Mouse (Mus musculus) lung, postnatal 4 days (tissue): ENCODE data around the gene Enam.
"Not testable (repeated sequence)": the region's sequence is repeated elsewhere in the genome, so short reads cannot be mapped to it uniquely, and the experiment has no call there.

Experiments
- DNase-seq, 2 experiments: peaks; one replicate each; pipeline ENCODE4 v3.0.0; 2021

Gene Enam

GRCm38 (mm10) chr5:88487675-88488074, at the start of gene Enam:
Enam (plus strand) TSS chr5:88487975.
- DNase-seq: no peak

- DNase-seq: no peak
Measured at GRCm38 (mm10) chr5:88455691-88456090, 32.1 kb upstream of the Enam start, which contains the start of gene Ambn. Ambn (plus strand) TSS chr5:88455991.

GRCm38 (mm10) chr5:88467471-88467870, 20.3 kb upstream of the Enam start:
- no peak for DNase-seq

- no peak for DNase-seq
Measured at GRCm38 (mm10) chr5:88468807-88469704, 18.7 kb upstream of the Enam start.

GRCm38 (mm10) chr5:88489004-88489403, 1.2 kb downstream of the Enam start:
- DNase-seq: no peak

GRCm38 (mm10) chr5:88491111-88491510, 3.3 kb downstream of the Enam start:
- DNase-seq: no peak

- no peak for DNase-seq
Measured at GRCm38 (mm10) chr5:88499781-88500180, 12.0 kb downstream of the Enam start.

GRCm38 (mm10) chr5:88508555-88508954, 20.8 kb downstream of the Enam start:
- DNase-seq: no peak

- no peak for DNase-seq
Measured at GRCm38 (mm10) chr5:88508990-88509389, 21.2 kb downstream of the Enam start.

GRCm38 (mm10) chr5:88519232-88519631, 31.5 kb downstream of the Enam start:
- DNase-seq: peak in 1 of 2 experiments; percentile 29

- no peak for DNase-seq
Measured at GRCm38 (mm10) chr5:88527657-88528056, 39.9 kb downstream of the Enam start, which contains the start of gene Jchain. Jchain (minus strand) TSS chr5:88527891.

GRCm38 (mm10) chr5:88530908-88531307, 43.1 kb downstream of the Enam start:
- no peak for DNase-seq

GRCm38 (mm10) chr5:88534697-88535096, 46.9 kb downstream of the Enam start:
- DNase-seq: no peak

GRCm38 (mm10) chr5:88540845-88541244, 53.1 kb downstream of the Enam start:
- no peak for DNase-seq

- peak in 1 of 2 experiments; percentile 49 for DNase-seq
Measured at GRCm38 (mm10) chr5:88542651-88543282, 55.0 kb downstream of the Enam start.

- not testable (repeated sequence) for DNase-seq
Measured at GRCm38 (mm10) chr5:88544411-88544810, 56.6 kb downstream of the Enam start.

- no peak for DNase-seq
Measured at GRCm38 (mm10) chr5:88545536-88545935, 57.8 kb downstream of the Enam start.

GRCm38 (mm10) chr5:88553271-88554085, 65.7 kb downstream of the Enam start:
- no peak for DNase-seq

GRCm38 (mm10) chr5:88554086-88554886, 66.5 kb downstream of the Enam start, which contains the start of gene Utp3:
Utp3 (plus strand) TSS chr5:88554462.
- DNase-seq: peak; percentile 95 to 97
